Mouse (Mus musculus): ENCODE measurements at regions not wholly inside any gene's neighbourhood (a gene's known extent, or its start where the extent isn't known, plus 50 kb on each side); places are given as distances from the start of the nearest gene placed in this dataset.
"Not testable (repeated sequence)": the region's sequence is repeated elsewhere in the genome, so short reads cannot be mapped to it uniquely, and the experiment has no call there.

- no peak for DNase-seq (ENCODE audit: low spot score in 2 of 2)
Measured at GRCm38 (mm10) chr4:35343751-35344150, 117.8 kb upstream of the C9orf72 start.

- no peak for DNase-seq (ENCODE audit: low spot score in 2 of 2)
Measured at GRCm38 (mm10) chr4:35331161-35331560, 105.2 kb upstream of the C9orf72 start.

GRCm38 (mm10) chr4:35325300-35325699 lies 99.3 kb upstream of the C9orf72 start:
- DNase-seq (ENCODE audit: low spot score in 2 of 2), result no peak

GRCm38 (mm10) chr4:35322432-35323173 lies 96.6 kb upstream of the C9orf72 start:
- DNase-seq (ENCODE audit: low spot score in 2 of 2), result no peak

GRCm38 (mm10) chr4:35310396-35310977 lies 84.5 kb upstream of the C9orf72 start:
- no peak for DNase-seq (ENCODE audit: low spot score in 2 of 2)

GRCm38 (mm10) chr4:35308221-35308620 lies 82.2 kb upstream of the C9orf72 start:
- DNase-seq (ENCODE audit: low spot score in 2 of 2), result no peak

GRCm38 (mm10) chr4:35305210-35305609 lies 79.2 kb upstream of the C9orf72 start:
- DNase-seq (ENCODE audit: low spot score in 2 of 2), result no peak

GRCm38 (mm10) chr4:35300848-35301247 lies 74.9 kb upstream of the C9orf72 start:
- no peak for DNase-seq (ENCODE audit: low spot score in 2 of 2)

GRCm38 (mm10) chr4:35300374-35300773 lies 74.4 kb upstream of the C9orf72 start:
- not testable (repeated sequence) for DNase-seq (ENCODE audit: low spot score in 2 of 2)

- DNase-seq (ENCODE audit: low spot score in 2 of 2), result no peak
Measured at GRCm38 (mm10) chr4:35284611-35285010, 58.6 kb upstream of the C9orf72 start.

Measured in urinary bladder, postnatal 4 days (tissue).